Mouse (Mus musculus) heart, embryonic 12.5 days (tissue): ENCODE measurements at regions not wholly inside any gene's neighbourhood (a gene's known extent, or its start where the extent isn't known, plus 50 kb on each side); places are given as distances from the start of the nearest gene placed in this dataset.

Experiments
- ATAC-seq: fragments of 200-750 bp; cut with Nextera tagmentation; 2 replicates; pipeline ENCODE4 v1.8.0; 2017; ENCODE audit warnings: moderate TSS enrichment, moderate library complexity; ENCODE audit not compliant: insufficient number of reproducible peaks, low FRiP score
- H3K27ac ChIP-seq: fragments of 300-500 bp; sonication (generic); 2 replicates; pipeline ENCODE4 v1.5.1; 2016; ENCODE audit warnings: mild to moderate bottlenecking, moderate library complexity; ENCODE audit not compliant: poor library complexity, severe bottlenecking
- H3K27me3 ChIP-seq: fragments of 300-500 bp; sonication (generic); replicated peaks from 2 replicates; pipeline ENCODE4 v1.6.1; 2016; ENCODE audit warnings: mild to moderate bottlenecking, moderate library complexity
- H3K36me3 ChIP-seq: fragments of 300-500 bp; sonication (generic); 2 replicates; pipeline ENCODE4 v1.6.1; 2016; ENCODE audit warnings: mild to moderate bottlenecking, moderate library complexity
- H3K4me1 ChIP-seq: fragments of 300-500 bp; sonication (generic); replicated peaks from 2 replicates; pipeline ENCODE4 v1.6.1; 2016; ENCODE audit warnings: mild to moderate bottlenecking
- H3K4me2 ChIP-seq: fragments of 300-500 bp; sonication (generic); 2 replicates; pipeline ENCODE4 v1.6.1; 2016; ENCODE audit warnings: mild to moderate bottlenecking, moderate library complexity
- H3K4me3 ChIP-seq: fragments of 300-500 bp; sonication (generic); 2 replicates; pipeline ENCODE4 v1.5.1; 2016; ENCODE audit warnings: mild to moderate bottlenecking
- H3K9ac ChIP-seq: fragments of 300-500 bp; sonication (generic); 2 replicates; pipeline ENCODE4 v1.6.1; 2016; ENCODE audit warnings: mild to moderate bottlenecking, moderate library complexity
- H3K9me3 ChIP-seq: fragments of 300-500 bp; sonication (generic); replicated peaks from 2 replicates; pipeline ENCODE4 v1.6.1; 2016; ENCODE audit warnings: mild to moderate bottlenecking, moderate library complexity
- WGBS: fragments of 180-500 bp; shearing (Covaris S2); methylation state at CpG from one replicate; pipeline ENCODE4 v1.1.7; 2016; 5-methylcytosine and 5-hydroxymethylcytosine counted together

- Histone ChIP-seq H3K4me2 (no peak overlapping the region), H3K9ac (no peak overlapping the region), H3K36me3 (no peaks in the 10 kb centered on the region), H3K27me3 (no peaks in the 10 kb centered on the region), H3K9me3 (peaks cover 5% of the 10 kb centered on the region; the same call in 1 of the 2 replicates), H3K4me1 (0 out of 2 replicates have a peak, but pooled peaks cover 6% of the 10 kb centered on the region), H3K4me3 (no peak overlapping the region), H3K27ac (0 out of 2 replicates have a peak overlapping the region, but pooled peaks have one; percentile 18)
- ATAC-seq, result no peak
- 46% methylated on average over 5 of the region's 5 CpGs for WGBS
Measured at GRCm38 (mm10) chr11:114331579-114332150, 264.8 kb upstream of the Sdk2 start.

- Histone ChIP-seq H3K27ac (no peak overlapping the region), H3K36me3 (no peaks in the 10 kb centered on the region), H3K9ac (no peak overlapping the region), H3K9me3 (peaks cover 5% of the 10 kb centered on the region; the same call in 1 of the 2 replicates), H3K27me3 (no peaks in the 10 kb centered on the region), H3K4me3 (no peak overlapping the region), H3K4me1 (no peaks in the 10 kb centered on the region), H3K4me2 (no peak overlapping the region)
- 81% methylated on average over 5 of the region's 5 CpGs for WGBS
- ATAC-seq, result no peak
Measured at GRCm38 (mm10) chr11:114330316-114330715, 263.5 kb upstream of the Sdk2 start.

- 0 out of 2 replicates have a peak, but pooled peaks cover 4% of the 10 kb centered on the region for H3K27me3 ChIP-seq
- WGBS, result 83% methylated on average over 4 of the region's 4 CpGs
- no peaks in the 10 kb centered on the region for H3K9me3 ChIP-seq
- H3K4me3 ChIP-seq, result no peak overlapping the region
- H3K9ac ChIP-seq, result no peak overlapping the region
- peaks cover 4% of the 10 kb centered on the region; the same call in 1 of the 2 replicates for H3K4me1 ChIP-seq
- no peaks in the 10 kb centered on the region for H3K36me3 ChIP-seq
- no peak overlapping the region for H3K4me2 ChIP-seq
- H3K27ac ChIP-seq, result no peak overlapping the region
- ATAC-seq, result no peak
Measured at GRCm38 (mm10) chr11:114322627-114323026, 255.8 kb upstream of the Sdk2 start.

- Histone ChIP-seq H3K27ac (no peak overlapping the region), H3K4me3 (no peak overlapping the region), H3K9me3 (no peaks in the 10 kb centered on the region), H3K27me3 (0 out of 2 replicates have a peak, but pooled peaks cover 4% of the 10 kb centered on the region), H3K4me1 (peaks cover 10% of the 10 kb centered on the region; the same call in 1 of the 2 replicates), H3K36me3 (no peaks in the 10 kb centered on the region), H3K9ac (no peak overlapping the region), H3K4me2 (no peak overlapping the region)
- no peak for ATAC-seq
- 79% methylated on average over 12 of the region's 12 CpGs for WGBS
Measured at GRCm38 (mm10) chr11:114321974-114322373, 255.1 kb upstream of the Sdk2 start.

- no peak overlapping the region for H3K9ac ChIP-seq
- WGBS, result 88% methylated on average over 8 of the region's 8 CpGs
- H3K27me3 ChIP-seq, result 0 out of 2 replicates have a peak, but pooled peaks cover 4% of the 10 kb centered on the region
- H3K4me2 ChIP-seq, result no peak overlapping the region
- no peak overlapping the region for H3K4me3 ChIP-seq
- no peak for ATAC-seq
- peaks cover 11% of the 10 kb centered on the region; the same call in 1 of the 2 replicates for H3K4me1 ChIP-seq
- no peak overlapping the region for H3K27ac ChIP-seq
- H3K36me3 ChIP-seq, result no peaks in the 10 kb centered on the region
- no peaks in the 10 kb centered on the region for H3K9me3 ChIP-seq
Measured at GRCm38 (mm10) chr11:114321527-114321926, 254.7 kb upstream of the Sdk2 start.

- no peak overlapping the region for H3K9ac ChIP-seq
- no peaks in the 10 kb centered on the region for H3K9me3 ChIP-seq
- H3K4me2 ChIP-seq, result no peak overlapping the region
- no peak for ATAC-seq
- 82% methylated on average over 8 of the region's 8 CpGs for WGBS
- H3K27ac ChIP-seq, result no peak overlapping the region
- H3K27me3 ChIP-seq, result peaks cover 30% of the 10 kb centered on the region
- no peak overlapping the region for H3K4me3 ChIP-seq
- H3K4me1 ChIP-seq, result peaks cover 17% of the 10 kb centered on the region; the same call in 1 of the 2 replicates
- H3K36me3 ChIP-seq, result no peaks in the 10 kb centered on the region
Measured at GRCm38 (mm10) chr11:114315274-114315673, 248.4 kb upstream of the Sdk2 start.

- Histone ChIP-seq H3K9ac (no peak overlapping the region), H3K27me3 (peaks cover 30% of the 10 kb centered on the region), H3K27ac (no peak overlapping the region), H3K4me1 (peaks cover 17% of the 10 kb centered on the region; the same call in 1 of the 2 replicates), H3K36me3 (no peaks in the 10 kb centered on the region), H3K9me3 (no peaks in the 10 kb centered on the region), H3K4me2 (no peak overlapping the region), H3K4me3 (no peak overlapping the region)
- no peak for ATAC-seq
- WGBS, result 18% methylated on average over 6 of the region's 6 CpGs
Measured at GRCm38 (mm10) chr11:114313652-114314051, 246.8 kb upstream of the Sdk2 start.

- Histone ChIP-seq H3K4me3 (no peak overlapping the region), H3K9me3 (no peaks in the 10 kb centered on the region), H3K27me3 (peaks cover 33% of the 10 kb centered on the region), H3K27ac (no peak overlapping the region), H3K36me3 (no peaks in the 10 kb centered on the region), H3K4me2 (no peak overlapping the region), H3K9ac (no peak overlapping the region), H3K4me1 (peaks cover 5% of the 10 kb centered on the region; the same call in 1 of the 2 replicates)
- ATAC-seq, result no peak
- 71% methylated on average over 4 of the region's 4 CpGs for WGBS
Measured at GRCm38 (mm10) chr11:114311640-114312039, 244.8 kb upstream of the Sdk2 start.

- H3K36me3 ChIP-seq, result no peaks in the 10 kb centered on the region
- no peak for ATAC-seq
- WGBS, result 61% methylated on average over 13 of the region's 13 CpGs
- peaks cover 25% of the 10 kb centered on the region; the same call in 1 of the 2 replicates for H3K27me3 ChIP-seq
- no peak overlapping the region for H3K27ac ChIP-seq
- no peak overlapping the region for H3K4me3 ChIP-seq
- no peaks in the 10 kb centered on the region for H3K9me3 ChIP-seq
- H3K4me2 ChIP-seq, result no peak overlapping the region
- H3K4me1 ChIP-seq, result no peaks in the 10 kb centered on the region
- H3K9ac ChIP-seq, result no peak overlapping the region
Measured at GRCm38 (mm10) chr11:114303636-114304354, 236.9 kb upstream of the Sdk2 start.

GRCm38 (mm10) chr11:114300611-114301319 is 233.9 kb upstream of the Sdk2 start:
- ATAC-seq, result no peak
- H3K27me3 ChIP-seq, result peaks cover 17% of the 10 kb centered on the region; the same call in 1 of the 2 replicates
- no peak overlapping the region for H3K4me3 ChIP-seq
- H3K27ac ChIP-seq, result no peak overlapping the region
- H3K9ac ChIP-seq, result no peak overlapping the region
- 0 out of 2 replicates have a peak, but pooled peaks cover 6% of the 10 kb centered on the region for H3K4me1 ChIP-seq
- WGBS, result 86% methylated on average over 10 of the region's 10 CpGs
- H3K36me3 ChIP-seq, result no peaks in the 10 kb centered on the region
- no peaks in the 10 kb centered on the region for H3K9me3 ChIP-seq
- H3K4me2 ChIP-seq, result no peak overlapping the region

GRCm38 (mm10) chr11:114296816-114297334 is 230.0 kb upstream of the Sdk2 start:
- H3K36me3 ChIP-seq, result no peaks in the 10 kb centered on the region
- no peak overlapping the region for H3K9ac ChIP-seq
- 41% methylated on average over 10 of the region's 10 CpGs for WGBS
- peaks cover 13% of the 10 kb centered on the region; the same call in 1 of the 2 replicates for H3K4me1 ChIP-seq
- no peak overlapping the region for H3K27ac ChIP-seq
- no peak for ATAC-seq
- H3K4me3 ChIP-seq, result no peak overlapping the region
- H3K4me2 ChIP-seq, result no peak overlapping the region
- H3K27me3 ChIP-seq, result 0 out of 2 replicates have a peak, but pooled peaks cover 11% of the 10 kb centered on the region
- no peaks in the 10 kb centered on the region for H3K9me3 ChIP-seq
